Mouse (Mus musculus): ENCODE results near the gene Alkal2.

The Alkal2 gene

GRCm38 (mm10) chr12:30912840-30913239, 28.7 kb downstream of the Alkal2 start:
- no peak for DNase-seq (ENCODE audit: low read depth in 2 of 2, low spot score in 2 of 2)

GRCm38 (mm10) chr12:30922401-30922800, 38.3 kb downstream of the Alkal2 start:
- DNase-seq (ENCODE audit: low read depth in 2 of 2, low spot score in 2 of 2), result no peak

GRCm38 (mm10) chr12:30928182-30928581, 44.1 kb downstream of the Alkal2 start:
- no peak for DNase-seq (ENCODE audit: low read depth in 2 of 2, low spot score in 2 of 2)

GRCm38 (mm10) chr12:30933299-30933698, 49.2 kb downstream of the Alkal2 start:
- no peak for DNase-seq (ENCODE audit: low read depth in 2 of 2, low spot score in 2 of 2)

GRCm38 (mm10) chr12:30936899-30937298, 52.8 kb downstream of the Alkal2 start:
- DNase-seq (ENCODE audit: low read depth in 2 of 2, low spot score in 2 of 2), result no peak

All from CD8-positive naive resting alpha-beta T cell, adult 2 months (primary cell).